Mouse (Mus musculus) CH12.LX (cell line): Measurements from ENCODE around the gene Zic1. TPM values are rescaled to one million over a fixed set of nuclear protein-coding genes. Genes with fewer than 3 reads are reported as not detected.

Experiments
- DNase-seq: peaks from one replicate; pipeline ENCODE4 v3.0.0-alpha.2; 2013; ENCODE audit errors: extremely low read depth
- H3K27ac ChIP-seq: 2 replicates; pipeline ENCODE4 v1.5.1; 2012; ENCODE audit warnings: low read depth, mild to moderate bottlenecking, control low read depth, moderate library complexity; ENCODE audit not compliant: insufficient read depth
- H3K27me3 ChIP-seq: replicated peaks from 2 replicates; pipeline ENCODE3; 2012; ENCODE audit warnings: inconsistent platforms
- H3K36me3 ChIP-seq, 2 experiments: replicated peaks in 1 of 2; 2 replicates each; pipeline versions ENCODE3 to v1.6.1; 2012; ENCODE audit warnings: inconsistent platforms in 1 of 2, low read length in 1 of 2, mild to moderate bottlenecking in 1 of 2, mixed read lengths in 1 of 2, moderate library complexity in 1 of 2; ENCODE audit not compliant: control insufficient read depth in 1 of 2, insufficient read depth in 1 of 2
- H3K4me1 ChIP-seq, 2 experiments: 2 replicates each; pipeline ENCODE4 v1.6.1; 2012; ENCODE audit warnings: inconsistent platforms in 1 of 2, moderate library complexity in 1 of 2; ENCODE audit not compliant: insufficient read depth in 2 of 2, control insufficient read depth in 1 of 2
- H3K4me2 ChIP-seq: 2 replicates; pipeline ENCODE4 v1.6.1; 2012; ENCODE audit warnings: low read depth, mild to moderate bottlenecking, control low read depth; ENCODE audit not compliant: poor library complexity, insufficient read depth, severe bottlenecking
- H3K4me3 ChIP-seq, 3 experiments: fragments of 150-350 bp in 1 of 3; sonication (generic) in 1 of 3; replicated peaks in 1 of 3; 2 replicates each; pipeline versions ENCODE3 to v1.5.1; 2011 to 2012; ENCODE audit warnings: low read depth in 2 of 3, low read length in 2 of 3, mild to moderate bottlenecking in 2 of 3, moderate library complexity in 2 of 3, control low read depth in 1 of 3, improper control_type of control experiment in 1 of 3, inconsistent platforms in 1 of 3, mixed read lengths in 1 of 3; ENCODE audit not compliant: poor library complexity in 1 of 3
- H3K79me2 ChIP-seq: replicated peaks from 2 replicates; pipeline ENCODE4 v1.6.1; 2012; ENCODE audit warnings: mild to moderate bottlenecking, moderate library complexity; ENCODE audit not compliant: control insufficient read depth, poor library complexity, insufficient read depth, severe bottlenecking; ENCODE audit errors: extremely low read depth
- H3K9ac ChIP-seq: 2 replicates; pipeline ENCODE4 v1.6.1; 2012; ENCODE audit warnings: low read depth, mild to moderate bottlenecking, control low read depth, moderate library complexity; ENCODE audit not compliant: insufficient read depth
- H3K9me3 ChIP-seq: replicated peaks from 2 replicates; pipeline ENCODE3; 2012; ENCODE audit warnings: low read length, inconsistent platforms, mixed read lengths
- BHLHE40 ChIP-seq: IDR thresholded peaks from 2 replicates; pipeline ENCODE4 v1.6.1; 2011; ENCODE audit warnings: mild to moderate bottlenecking, low read depth, low read length, improper control_type of control experiment
- CHD1 ChIP-seq: IDR thresholded peaks from 2 replicates; pipeline ENCODE4 v1.6.1; 2012; ENCODE audit warnings: low read depth, low read length, improper control_type of control experiment, inconsistent platforms
- CTCF ChIP-seq, 2 experiments: IDR thresholded peaks in 1 of 2; conservative IDR thresholded peaks in 1 of 2; 2 replicates each; pipeline ENCODE4 v1.5.1; 2011 to 2012; ENCODE audit warnings: low read depth in 2 of 2, low read length in 2 of 2, improper control_type of control experiment in 1 of 2, inconsistent platforms in 1 of 2, mild to moderate bottlenecking in 1 of 2, moderate library complexity in 1 of 2
- E2F4 ChIP-seq: IDR thresholded peaks from 2 replicates; pipeline ENCODE4 v1.6.1; 2011; ENCODE audit warnings: low read depth, low read length, improper control_type of control experiment; ENCODE audit not compliant: insufficient replicate concordance
- ETS1 ChIP-seq: conservative IDR thresholded peaks from 2 replicates; pipeline ENCODE4 v1.6.1; 2012; ENCODE audit warnings: low read depth, mild to moderate bottlenecking, inconsistent platforms, low read length, improper control_type of control experiment, moderate library complexity
- GABPA ChIP-seq: IDR thresholded peaks from 2 replicates; pipeline ENCODE4 v1.6.1; 2012; ENCODE audit warnings: low read depth, low read length, improper control_type of control experiment, inconsistent platforms; ENCODE audit not compliant: insufficient replicate concordance
- HCFC1 ChIP-seq: IDR thresholded peaks from 2 replicates; pipeline ENCODE4 v1.6.1; 2012; ENCODE audit warnings: low read depth, mild to moderate bottlenecking, inconsistent platforms, low read length, improper control_type of control experiment
- IRF4 ChIP-seq: IDR thresholded peaks from 2 replicates; pipeline ENCODE4 v1.6.1; 2014; ENCODE audit warnings: low read depth, mild to moderate bottlenecking, inconsistent platforms, low read length, improper control_type of control experiment
- KAT2A ChIP-seq: IDR thresholded peaks from 2 replicates; pipeline ENCODE4 v1.6.1; 2012; ENCODE audit warnings: low read length, improper control_type of control experiment, inconsistent platforms; ENCODE audit not compliant: insufficient replicate concordance
- MAX ChIP-seq: IDR thresholded peaks from 2 replicates; pipeline ENCODE4 v1.6.1; 2011; ENCODE audit warnings: low read length, improper control_type of control experiment
- MAZ ChIP-seq: IDR thresholded peaks from 2 replicates; pipeline ENCODE4 v1.6.1; 2012; ENCODE audit warnings: low read depth, mild to moderate bottlenecking, inconsistent platforms, low read length, improper control_type of control experiment, moderate library complexity
- MEF2A ChIP-seq: IDR thresholded peaks from 2 replicates; pipeline ENCODE4 v1.6.1; 2014; ENCODE audit warnings: low read depth, mild to moderate bottlenecking, inconsistent platforms, low read length, improper control_type of control experiment, borderline replicate concordance
- MXI1 ChIP-seq: IDR thresholded peaks from 2 replicates; pipeline ENCODE4 v1.6.1; 2011; ENCODE audit warnings: mild to moderate bottlenecking, low read depth, low read length, improper control_type of control experiment
- NELFE ChIP-seq: IDR thresholded peaks from 2 replicates; pipeline ENCODE4 v1.6.1; 2011; ENCODE audit warnings: low read depth, low read length, improper control_type of control experiment
- NRF1 ChIP-seq: IDR thresholded peaks from 2 replicates; pipeline ENCODE4 v1.6.1; 2014; ENCODE audit warnings: low read depth, mild to moderate bottlenecking, inconsistent platforms, low read length, improper control_type of control experiment, moderate library complexity
- PAX5 ChIP-seq: IDR thresholded peaks from 2 replicates; pipeline ENCODE4 v1.6.1; 2012; ENCODE audit warnings: low read length, inconsistent platforms, mixed read lengths
- POLR2AphosphoS2 ChIP-seq: IDR thresholded peaks from 2 replicates; pipeline ENCODE4 v1.6.1; 2011; ENCODE audit warnings: low read depth, low read length, improper control_type of control experiment
- RAD21 ChIP-seq: IDR thresholded peaks from 2 replicates; pipeline ENCODE4 v1.6.1; 2011; ENCODE audit warnings: low read depth, mild to moderate bottlenecking, low read length, improper control_type of control experiment, moderate library complexity
- SIN3A ChIP-seq: IDR thresholded peaks from 2 replicates; pipeline ENCODE4 v1.6.1; 2012; ENCODE audit warnings: low read length, improper control_type of control experiment, inconsistent platforms
- SMC3 ChIP-seq: IDR thresholded peaks from 2 replicates; pipeline ENCODE4 v1.6.1; 2011; ENCODE audit warnings: low read depth, low read length, improper control_type of control experiment
- TBP ChIP-seq: conservative IDR thresholded peaks from 2 replicates; pipeline ENCODE4 v1.6.1; 2011; ENCODE audit warnings: low read depth, low read length, improper control_type of control experiment
- UBTF ChIP-seq: IDR thresholded peaks from 2 replicates; pipeline ENCODE4 v1.6.1; 2012; ENCODE audit warnings: low read depth, mild to moderate bottlenecking, inconsistent platforms, low read length, improper control_type of control experiment, moderate library complexity
- USF1 ChIP-seq: IDR thresholded peaks from 2 replicates; pipeline ENCODE4 v1.6.1; 2014; ENCODE audit warnings: low read depth, mild to moderate bottlenecking, inconsistent platforms, low read length, improper control_type of control experiment
- USF2 ChIP-seq: conservative IDR thresholded peaks from 2 replicates; pipeline ENCODE4 v1.6.1; 2011; ENCODE audit warnings: low read depth, low read length, improper control_type of control experiment
- ZC3H11A ChIP-seq: IDR thresholded peaks from 2 replicates; pipeline ENCODE4 v1.6.1; 2012; ENCODE audit warnings: low read depth, mild to moderate bottlenecking, inconsistent platforms, low read length, improper control_type of control experiment
- ZKSCAN1 ChIP-seq: IDR thresholded peaks from 2 replicates; pipeline ENCODE4 v1.6.1; 2012; ENCODE audit warnings: low read depth, inconsistent platforms, low read length, improper control_type of control experiment, borderline replicate concordance
- ZMIZ1 ChIP-seq: IDR thresholded peaks from 2 replicates; pipeline ENCODE4 v1.6.1; 2012; ENCODE audit warnings: low read depth, mild to moderate bottlenecking, inconsistent platforms, low read length, improper control_type of control experiment
- dilution Hi-C: fragments of 300-500 bp; cut with MboI; formaldehyde crosslinking; loops from 2 replicates; pipeline ENCODE4 v1.14.3; 2020; ENCODE audit warnings: low sequenced_read_pairs; ENCODE audit not compliant: extremely low pct_unique_long_range_greater_than_20kb, extremely low pct_ligation_motif_present
- in situ Hi-C: fragments of 300-500 bp; cut with MboI; formaldehyde crosslinking; loops from 3 replicates; pipeline ENCODE4 v1.14.3; 2019; ENCODE audit warnings: low sequenced_read_pairs, low pct_ligation_motif_present, low pct_unique_long_range_greater_than_20kb, mixed read lengths
- polyA plus RNA-seq: library from polyadenylated mRNA; unstranded; fragments of >175 nt; gene quantifications from 2 replicates; pipeline ENCODE4 v1.2.1, GENCODE M21; 2012; ENCODE audit warnings: low read depth; ENCODE audit not compliant: insufficient read length
- total RNA-seq, 2 experiments: library from RNA; depleted of rRNA; stranded (reverse); fragments of 300-350 nt in 1 of 2; fragments of >200 nt in 1 of 2; gene quantifications; 2 replicates each; pipeline ENCODE4 v1.2.3; 2012 to 2014

The Zic1 gene
- total and polyA plus RNA-seq, 3 experiments = not detected

DNA sequence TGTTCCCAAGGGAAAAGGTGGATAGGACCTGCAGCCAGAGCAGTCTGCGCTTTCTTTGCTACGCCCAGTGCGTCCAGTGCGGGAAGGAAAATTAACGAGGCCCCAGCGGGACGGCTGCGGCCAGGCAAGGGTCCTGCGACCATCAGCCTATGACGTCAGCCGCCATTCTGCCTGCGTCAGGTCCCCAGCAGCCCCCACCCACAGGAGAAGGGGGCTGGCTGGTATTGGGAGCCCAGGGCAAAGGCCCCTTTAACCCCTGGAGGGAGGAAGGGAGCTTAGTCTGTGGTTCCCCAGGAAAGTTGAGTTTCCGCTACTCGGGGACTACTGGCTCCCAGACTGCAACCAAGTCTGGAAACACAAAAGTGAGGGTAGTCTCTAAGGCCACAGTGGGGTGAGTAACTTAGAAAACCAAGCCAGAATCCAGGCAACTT lies 14.7 kb downstream of the Zic1 start:
- Histone ChIP-seq H3K4me3 (no peak overlapping the region), H3K4me1 (no peaks in the 10 kb centered on the region), H3K4me2 (no peak overlapping the region), H3K36me3 (no peaks in the 10 kb centered on the region), H3K27ac (no peak overlapping the region), H3K27me3 (no peaks in the 10 kb centered on the region), H3K79me2 (no peaks in the 10 kb centered on the region), H3K9me3 (peaks cover 41% of the 10 kb centered on the region), H3K9ac (no peak overlapping the region)
- no peak for DNase-seq
- in situ Hi-C loops = no loop called here
- TF ChIP-seq IRF4 = no peak
- TF ChIP-seq HCFC1 = no peak
- TF ChIP-seq ZKSCAN1 = no peak
- TF ChIP-seq MAX = no peak
- no peak for TF ChIP-seq PAX5
- no peak for TF ChIP-seq TBP
- no peak for TF ChIP-seq BHLHE40
- no peak for TF ChIP-seq MXI1
- TF ChIP-seq CTCF (conservative IDR thresholded peaks at IDR 0.05 in 1 of 2, IDR thresholded peaks at IDR 0.05 in 1 of 2; ENCODE audit: low read depth in 2 of 2, low read length in 2 of 2) = no peak
- TF ChIP-seq ETS1 = no peak
- TF ChIP-seq MEF2A = no peak
- TF ChIP-seq SIN3A = no peak
- no peak for TF ChIP-seq POLR2AphosphoS2
- TF ChIP-seq CHD1 = no peak
- no peak for TF ChIP-seq RAD21
- no peak for TF ChIP-seq GABPA
- no peak for TF ChIP-seq MAZ
- no peak for TF ChIP-seq USF1
- dilution Hi-C loops = no loop called here

DNA sequence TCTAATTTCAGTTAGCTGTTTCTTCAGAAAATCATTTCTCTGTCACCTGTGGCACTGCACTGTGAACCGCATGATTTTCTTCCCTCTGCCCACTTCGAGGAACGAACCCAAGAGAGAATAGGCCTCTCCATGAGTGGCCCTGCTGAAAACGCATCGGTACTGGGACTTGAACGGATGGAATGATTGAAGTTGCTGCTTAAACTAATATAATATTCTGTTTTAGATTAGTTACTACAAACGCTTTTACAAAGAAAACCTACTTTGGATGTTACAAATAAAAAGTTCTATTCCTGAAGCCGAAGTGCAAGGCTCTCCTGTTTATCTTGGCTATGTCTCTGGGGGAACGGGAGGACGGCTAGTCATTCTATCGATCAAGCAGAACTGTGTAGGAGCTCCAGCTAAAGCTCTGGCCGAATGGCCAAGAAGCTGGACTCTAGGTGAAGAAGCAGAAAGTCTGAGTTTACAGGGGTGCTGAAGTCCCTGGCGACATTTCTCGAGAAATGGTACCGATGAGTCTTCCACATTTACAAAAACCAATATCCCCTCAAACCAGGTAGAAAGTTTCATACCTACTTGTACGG lies 15.3 kb downstream of the Zic1 start:
- dilution Hi-C loops = no loop called here
- TF ChIP-seq UBTF (no peak), E2F4 (no peak), NRF1 (no peak), ETS1 (no peak), HCFC1 (no peak), USF2 (no peak), ZMIZ1 (no peak), KAT2A (no peak), ZC3H11A (no peak), IRF4 (no peak), NELFE (no peak), SMC3 (no peak), POLR2AphosphoS2 (no peak), CHD1 (no peak), CTCF (conservative IDR thresholded peaks at IDR 0.05 in 1 of 2, IDR thresholded peaks at IDR 0.05 in 1 of 2; ENCODE audit: low read depth in 2 of 2, low read length in 2 of 2) (no peak)

More for the DNA sequence above, 15.3 kb downstream of the Zic1 start:
- Histone ChIP-seq H3K4me1 (no peaks in the 10 kb centered on the region), H3K4me3 (no peak overlapping the region), H3K36me3 (no peaks in the 10 kb centered on the region), H3K9me3 (peaks cover 37% of the 10 kb centered on the region), H3K27me3 (no peaks in the 10 kb centered on the region), H3K4me2 (no peak overlapping the region), H3K79me2 (no peaks in the 10 kb centered on the region), H3K9ac (no peak overlapping the region), H3K27ac (no peak overlapping the region)
- DNase-seq = no peak
- in situ Hi-C loops = no loop called here
